Mouse (Mus musculus): ENCODE data around the gene Anapc16.

GRCm38 (mm10) chr10:60003847-60004246 lies 912 bp upstream of the Anapc16 start:
- TF ChIP-seq MAFK (IDR thresholded peaks at IDR 0.05; ENCODE audit: insufficient read depth, low read depth, low read length) (no peak), ZC3H11A (IDR thresholded peaks at IDR 0.05; ENCODE audit: borderline replicate concordance, low read depth, low read length) (no peak), CHD2 (IDR thresholded peaks at IDR 0.05; ENCODE audit: low read depth, low read length) (no peak), HCFC1 (IDR thresholded peaks at IDR 0.05; ENCODE audit: borderline replicate concordance, insufficient read depth, low read length) (no peak)

Data from ES-E14 (cell line).